Mouse (Mus musculus) midbrain, embryonic 12.5 days (tissue): Measurements from ENCODE around the gene Usp22. TPM values are rescaled to one million over a fixed set of nuclear protein-coding genes. Genes with fewer than 3 reads are reported as not detected.

Source experiments
- ATAC-seq: fragments of 200-750 bp; cut with Nextera tagmentation; 2 replicates; pipeline ENCODE4 v1.8.0; 2017; ENCODE audit warnings: low read depth, moderate TSS enrichment, moderate library complexity; ENCODE audit not compliant: low FRiP score
- H3K27ac ChIP-seq: fragments of 300-500 bp; sonication (generic); replicated peaks from 2 replicates; pipeline ENCODE4 v1.5.1; 2016; ENCODE audit warnings: mild to moderate bottlenecking
- H3K27me3 ChIP-seq: fragments of 300-500 bp; sonication (generic); 2 replicates; pipeline ENCODE4 v1.6.1; 2016; ENCODE audit warnings: mild to moderate bottlenecking
- H3K36me3 ChIP-seq: fragments of 300-500 bp; sonication (generic); 2 replicates; pipeline ENCODE4 v1.6.1; 2016
- H3K4me1 ChIP-seq: fragments of 300-500 bp; sonication (generic); 2 replicates; pipeline ENCODE4 v1.6.1; 2016
- H3K4me2 ChIP-seq: fragments of 300-500 bp; sonication (generic); replicated peaks from 2 replicates; pipeline ENCODE4 v1.6.1; 2016; ENCODE audit warnings: mild to moderate bottlenecking, moderate library complexity
- H3K4me3 ChIP-seq: fragments of 300-500 bp; sonication (generic); 2 replicates; pipeline ENCODE4 v1.5.1; 2016; ENCODE audit warnings: mild to moderate bottlenecking
- H3K9ac ChIP-seq: fragments of 300-500 bp; sonication (generic); replicated peaks from 2 replicates; pipeline ENCODE4 v1.6.1; 2016; ENCODE audit warnings: mild to moderate bottlenecking, moderate library complexity
- H3K9me3 ChIP-seq: fragments of 300-500 bp; sonication (generic); 2 replicates; pipeline ENCODE4 v1.6.1; 2016; ENCODE audit warnings: mild to moderate bottlenecking
- WGBS: fragments of 180-500 bp; shearing (Covaris S2); methylation state at CpG from one replicate; pipeline ENCODE4 v1.1.7; 2016; 5-methylcytosine and 5-hydroxymethylcytosine counted together
- polyA plus RNA-seq: library from polyadenylated mRNA; unstranded; fragments of >200 nt; fragmentation: Nextera tagmentation; extraction: Ambion mirVana; gene quantifications from 2 replicates; pipeline ENCODE4 v1.2.1, GENCODE M21; 2016

The Usp22 gene
- polyA plus RNA-seq, 1 experiment from 2014 or later = 338 TPM

DNA sequence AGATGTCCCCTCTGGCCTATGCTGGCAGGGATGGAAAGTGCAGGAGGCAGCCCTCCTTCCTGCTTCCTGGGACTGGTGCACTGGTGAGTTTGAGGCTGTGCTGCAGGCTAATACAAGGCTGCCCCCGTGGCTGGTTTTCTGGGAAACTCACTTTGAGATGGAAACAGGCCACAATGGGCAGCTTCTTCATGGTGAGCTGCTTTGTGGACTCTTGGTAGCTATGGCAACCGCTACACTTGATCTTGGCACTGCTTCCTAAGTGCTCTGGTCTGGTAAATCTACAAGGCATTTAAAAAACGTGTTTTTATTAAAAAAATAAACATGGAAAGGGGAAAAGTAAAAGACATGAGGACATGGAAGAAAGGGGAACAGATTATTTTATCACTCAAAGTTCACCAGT is 16.7 kb downstream of the Usp22 start:
- H3K36me3 ChIP-seq = peaks cover 100% of the 10 kb centered on the region
- H3K27ac ChIP-seq = no peak overlapping the region
- H3K4me1 ChIP-seq = 0 out of 2 replicates have a peak, but pooled peaks cover 3% of the 10 kb centered on the region
- no peaks in the 10 kb centered on the region for H3K9me3 ChIP-seq
- WGBS = 70% methylated on average over 3 of the region's 3 CpGs
- no peak overlapping the region for H3K4me3 ChIP-seq
- no peak for ATAC-seq
- H3K27me3 ChIP-seq = no peaks in the 10 kb centered on the region
- no peak overlapping the region for H3K4me2 ChIP-seq
- H3K9ac ChIP-seq = no peak overlapping the region

DNA sequence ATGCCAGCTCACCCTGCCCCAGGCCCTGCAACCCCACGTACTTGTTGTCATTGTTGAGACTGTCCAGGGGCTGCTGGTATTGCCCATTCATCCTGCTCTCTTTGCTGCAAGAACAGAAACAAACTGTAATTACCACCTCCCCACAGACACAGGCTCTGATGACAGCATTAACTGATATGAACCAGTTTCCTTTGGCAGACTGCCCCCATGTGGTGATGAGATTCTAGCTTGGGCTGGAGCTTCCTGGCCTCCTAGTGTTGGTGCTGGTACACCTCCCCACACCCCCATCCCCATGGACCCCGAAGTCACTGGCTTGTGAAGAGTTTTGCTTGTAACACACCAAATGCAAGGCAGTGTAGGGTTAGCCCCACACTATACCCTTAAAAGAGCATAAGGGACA is 19.1 kb downstream of the Usp22 start:
- Histone ChIP-seq H3K4me1 (0 out of 2 replicates have a peak, but pooled peaks cover 3% of the 10 kb centered on the region), H3K9ac (no peak overlapping the region), H3K27ac (no peak overlapping the region), H3K27me3 (no peaks in the 10 kb centered on the region), H3K4me2 (no peak overlapping the region), H3K4me3 (no peak overlapping the region), H3K36me3 (peaks cover 99% of the 10 kb centered on the region), H3K9me3 (no peaks in the 10 kb centered on the region)
- 96% methylated on average over 2 of the region's 2 CpGs for WGBS
- ATAC-seq = no peak

DNA sequence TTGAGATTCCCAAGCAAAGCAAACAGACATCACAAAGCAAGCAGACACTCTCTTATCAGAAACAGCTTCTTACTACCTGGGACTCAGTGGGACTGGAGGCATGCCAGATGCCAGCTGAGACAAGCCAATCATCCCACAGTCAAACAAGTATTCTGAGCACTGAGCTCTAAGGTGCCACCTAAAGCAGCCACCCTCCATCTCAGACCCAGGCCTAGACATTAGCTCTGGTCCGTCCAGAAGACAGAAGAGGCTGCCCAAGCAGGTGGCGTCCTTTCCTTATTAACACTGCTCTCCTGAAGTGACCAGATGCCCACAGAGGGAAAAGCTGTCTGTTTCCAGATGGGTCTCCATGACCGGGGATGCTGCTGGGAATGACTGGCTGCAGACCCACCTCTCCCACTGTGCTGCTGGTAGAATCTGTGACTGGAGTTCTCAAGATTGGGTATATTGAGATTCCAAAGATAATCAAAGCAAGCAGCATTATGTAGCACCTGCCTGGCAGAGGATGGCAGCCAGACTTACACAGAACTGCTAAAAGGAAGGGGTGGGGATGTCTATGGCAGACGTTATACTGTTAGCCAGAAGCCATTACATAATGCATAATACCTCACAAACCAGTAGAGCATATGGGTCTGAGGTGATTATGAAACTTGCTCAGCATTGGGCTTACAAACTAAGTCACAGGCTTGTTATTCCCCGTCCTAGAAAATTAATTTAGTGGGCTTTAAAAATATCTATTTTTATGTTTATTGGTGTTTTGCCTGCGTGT is 24.4 kb downstream of the Usp22 start:
- Histone ChIP-seq H3K4me2 (no peak overlapping the region), H3K36me3 (peaks cover 45% of the 10 kb centered on the region), H3K4me1 (peaks cover 11% of the 10 kb centered on the region), H3K4me3 (no peak overlapping the region), H3K9ac (no peak overlapping the region), H3K27ac (0 out of 2 replicates have a peak overlapping the region, but pooled peaks have one; percentile 7), H3K27me3 (peaks cover 28% of the 10 kb centered on the region), H3K9me3 (no peaks in the 10 kb centered on the region)
- no peak for ATAC-seq
- 78% methylated on average over 6 of the region's 6 CpGs for WGBS

DNA sequence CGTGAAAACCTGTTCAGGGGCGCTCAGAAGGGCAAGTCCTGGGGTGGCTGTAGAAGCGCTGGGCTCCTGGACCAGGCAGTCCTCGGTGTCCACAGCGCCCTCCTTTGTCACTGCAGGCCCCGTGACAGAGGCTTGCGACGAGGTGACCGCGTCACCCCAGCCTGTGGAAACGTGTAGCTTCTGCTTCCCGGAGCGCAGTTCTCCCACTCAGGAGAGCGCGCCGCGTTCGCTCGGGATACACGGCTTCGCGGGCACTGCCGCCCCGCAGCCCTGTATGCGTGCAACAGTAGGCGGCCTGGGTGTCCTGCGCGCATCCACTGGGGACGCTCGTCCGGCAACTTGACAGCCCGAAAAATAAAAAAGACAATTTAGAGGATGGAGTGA is 27.6 kb downstream of the Usp22 start:
- Histone ChIP-seq H3K4me3 (peak overlapping the region; percentile 44), H3K4me2 (peak overlapping the region; percentile 78), H3K27ac (no peak overlapping the region), H3K4me1 (peaks cover 11% of the 10 kb centered on the region), H3K9me3 (no peaks in the 10 kb centered on the region), H3K36me3 (peaks cover 15% of the 10 kb centered on the region), H3K27me3 (peaks cover 28% of the 10 kb centered on the region), H3K9ac (peak overlapping the region; percentile 54)
- 4% methylated on average over 32 of the region's 32 CpGs for WGBS
- peak; percentile 30; the same call in 1 of the 2 replicates for ATAC-seq

DNA sequence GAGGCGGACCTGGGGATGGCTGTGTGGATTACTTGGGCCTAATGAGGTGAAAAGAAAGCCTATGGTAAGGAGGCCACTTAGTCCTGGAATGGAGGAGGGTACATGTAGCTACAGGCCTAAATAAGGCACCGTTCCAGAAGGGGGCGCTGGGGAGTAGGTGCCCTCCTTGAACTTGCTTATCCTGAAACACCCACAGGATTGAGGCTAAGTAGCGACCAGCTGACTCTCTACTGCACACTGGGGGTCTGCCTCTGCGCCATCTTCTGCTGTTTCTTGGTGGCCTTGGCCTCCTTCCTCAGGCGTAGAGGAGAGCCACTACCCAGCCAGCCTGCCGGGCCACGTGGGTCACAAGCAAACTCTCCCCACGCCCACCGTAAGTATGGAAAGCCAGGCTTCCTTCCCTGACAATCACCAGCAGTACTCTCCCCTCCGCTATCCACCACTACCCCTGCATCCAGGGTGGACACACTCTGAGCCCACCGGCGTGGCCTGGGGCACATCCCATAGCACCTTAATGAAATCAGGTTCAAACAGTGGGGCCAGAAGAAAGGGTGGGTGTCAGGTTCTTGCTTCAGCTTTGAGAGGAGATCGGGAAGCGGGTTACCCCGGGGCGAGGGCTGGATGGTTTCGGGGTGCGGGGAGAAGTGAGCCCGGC is 28.1 kb downstream of the Usp22 start:
- peak overlapping the region; percentile 44 for H3K4me3 ChIP-seq
- no peak; the same call in 1 of the 2 replicates for ATAC-seq

DNA sequence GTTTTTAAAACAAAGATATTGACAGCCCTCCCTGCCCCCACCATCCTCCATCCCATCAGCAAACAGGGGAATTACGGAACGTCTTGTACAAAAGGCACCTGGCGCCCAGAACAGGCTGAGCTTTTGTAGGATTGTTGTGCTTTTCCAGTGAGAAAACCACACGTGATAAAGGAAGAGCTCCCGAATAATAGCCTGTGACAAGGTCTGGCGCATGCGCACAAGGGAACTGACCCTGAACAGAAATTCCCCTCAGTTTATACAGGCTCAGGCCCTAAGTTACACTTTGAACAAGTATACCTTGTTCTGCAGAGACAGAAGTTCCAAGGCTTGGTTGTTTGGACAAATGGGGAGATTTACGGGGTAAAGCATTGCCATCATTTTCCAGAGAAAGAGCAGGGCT is 29.3 kb downstream of the Usp22 start:
- H3K9me3 ChIP-seq = no peaks in the 10 kb centered on the region
- WGBS = 63% methylated on average over 8 of the region's 8 CpGs
- H3K27me3 ChIP-seq = peaks cover 28% of the 10 kb centered on the region
- no peak overlapping the region for H3K27ac ChIP-seq
- no peak for ATAC-seq
- H3K9ac ChIP-seq = no peak overlapping the region
- peaks cover 11% of the 10 kb centered on the region for H3K4me1 ChIP-seq
- no peaks in the 10 kb centered on the region for H3K36me3 ChIP-seq
- H3K4me3 ChIP-seq = no peak overlapping the region
- no peak overlapping the region for H3K4me2 ChIP-seq

More for the DNA sequence above, 28.1 kb downstream of the Usp22 start:
- no peak overlapping the region for H3K27ac ChIP-seq
- H3K9ac ChIP-seq = peak overlapping the region; percentile 54; the same call in 1 of the 2 replicates
- H3K4me1 ChIP-seq = peaks cover 11% of the 10 kb centered on the region
- no peaks in the 10 kb centered on the region for H3K9me3 ChIP-seq
- peak overlapping the region; percentile 78 for H3K4me2 ChIP-seq
- H3K36me3 ChIP-seq = peaks cover 10% of the 10 kb centered on the region
- peaks cover 28% of the 10 kb centered on the region for H3K27me3 ChIP-seq
- WGBS = 13% methylated on average over 20 of the region's 20 CpGs

DNA sequence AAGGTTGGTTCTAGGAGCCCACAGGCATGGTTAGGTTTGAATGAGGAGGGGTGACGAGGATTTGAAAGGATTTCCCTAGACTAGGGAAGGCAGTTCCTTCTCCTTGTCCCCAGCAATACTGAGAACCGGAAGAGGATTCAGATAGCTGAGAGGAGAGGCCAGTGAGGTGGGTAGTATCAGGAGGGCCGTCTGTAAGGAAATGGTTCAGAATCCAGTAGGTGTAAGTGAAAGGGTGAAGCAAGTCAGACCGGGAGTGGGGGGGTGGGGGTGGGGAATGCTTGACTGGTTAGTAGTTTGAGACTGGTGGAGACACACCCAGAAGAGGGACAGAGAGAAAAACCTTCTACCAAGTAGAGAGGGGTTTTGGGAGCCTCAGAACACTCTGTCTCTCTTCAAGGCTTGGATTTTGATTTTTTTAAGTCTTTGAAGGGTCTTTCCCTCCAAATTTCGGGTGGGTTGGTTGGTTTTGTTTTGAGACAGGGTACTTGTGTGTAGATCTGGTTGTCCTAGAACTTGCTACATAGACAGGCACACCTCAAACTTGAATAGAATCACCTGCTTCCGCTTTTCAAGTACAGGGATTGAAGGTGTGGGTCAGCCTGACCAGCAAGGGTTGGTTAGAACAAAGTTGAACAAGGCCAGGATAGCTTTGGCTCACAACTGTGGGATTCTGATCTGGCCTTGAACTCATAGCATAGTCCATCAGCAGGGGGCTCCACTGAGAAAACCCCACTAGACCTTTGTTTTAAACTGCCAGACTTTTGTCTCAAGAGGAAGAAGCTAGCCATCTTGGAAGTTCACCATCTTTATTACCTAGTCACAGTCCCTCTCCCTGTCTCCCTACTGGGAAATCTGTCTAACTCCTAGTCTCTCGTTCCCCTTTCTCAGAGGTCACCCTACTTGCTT is 31.0 kb downstream of the Usp22 start:
- Histone ChIP-seq H3K4me1 (peaks cover 11% of the 10 kb centered on the region), H3K27me3 (peaks cover 28% of the 10 kb centered on the region), H3K9ac (no peak overlapping the region), H3K9me3 (no peaks in the 10 kb centered on the region), H3K36me3 (no peaks in the 10 kb centered on the region), H3K4me3 (no peak overlapping the region), H3K4me2 (no peak overlapping the region), H3K27ac (no peak overlapping the region)
- ATAC-seq = no peak
- WGBS = 78% methylated on average over 7 of the region's 7 CpGs

DNA sequence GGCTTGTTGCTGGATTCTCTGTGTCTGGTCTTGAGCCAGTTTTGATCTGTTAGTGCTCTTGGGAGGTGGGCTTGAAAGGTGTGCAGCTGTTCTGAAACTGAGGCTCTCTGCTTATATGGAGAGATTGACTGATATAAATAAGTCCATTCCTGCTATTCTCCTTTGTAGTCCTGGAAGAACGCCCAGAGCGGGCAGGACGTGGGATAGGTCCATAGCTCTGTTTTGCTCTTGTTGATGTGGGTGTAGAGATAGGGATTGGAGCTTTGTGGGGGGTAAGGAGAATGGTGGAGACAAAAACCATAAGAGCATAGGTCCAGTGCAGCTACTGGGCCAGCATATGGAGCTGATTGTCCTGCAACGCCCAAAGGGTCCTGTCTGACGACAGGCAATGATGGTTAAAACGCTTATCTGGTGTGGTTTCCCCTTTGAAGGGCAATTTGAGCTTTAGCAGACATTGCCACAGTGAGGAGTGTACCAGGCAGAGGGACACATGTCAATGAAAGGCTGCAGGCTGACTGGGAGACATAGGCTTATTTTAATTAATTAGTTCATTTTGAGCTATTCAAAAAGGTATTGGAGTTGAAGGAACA is 31.8 kb downstream of the Usp22 start:
- H3K36me3 ChIP-seq = no peaks in the 10 kb centered on the region
- no peak for ATAC-seq
- H3K27me3 ChIP-seq = peaks cover 25% of the 10 kb centered on the region
- H3K4me3 ChIP-seq = no peak overlapping the region
- WGBS = 87% methylated on average over 6 of the region's 6 CpGs
- no peaks in the 10 kb centered on the region for H3K9me3 ChIP-seq
- H3K27ac ChIP-seq = no peak overlapping the region
- H3K9ac ChIP-seq = no peak overlapping the region
- H3K4me2 ChIP-seq = no peak overlapping the region
- peaks cover 11% of the 10 kb centered on the region for H3K4me1 ChIP-seq

DNA sequence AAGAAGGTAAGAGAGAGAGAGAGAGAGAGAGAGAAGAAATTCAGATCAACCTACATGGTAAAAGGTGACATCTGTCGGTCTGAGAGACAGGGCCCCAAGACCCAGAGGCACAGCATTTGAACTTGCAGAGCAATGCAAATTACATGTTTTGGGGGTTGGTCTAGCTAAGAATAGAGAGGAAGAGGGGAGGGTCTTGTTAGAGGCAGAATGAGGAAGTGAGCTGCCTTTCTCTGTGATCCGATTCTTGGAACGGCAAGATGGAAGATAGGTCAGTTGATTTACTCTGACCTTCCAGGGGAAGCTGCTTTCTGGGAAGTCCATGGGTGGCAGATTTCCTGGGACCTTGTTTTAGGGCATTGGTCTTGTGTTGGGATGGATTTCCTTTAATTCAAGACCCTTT is 32.6 kb downstream of the Usp22 start:
- Histone ChIP-seq H3K27ac (no peak overlapping the region), H3K9ac (no peak overlapping the region), H3K4me2 (no peak overlapping the region), H3K4me1 (peaks cover 6% of the 10 kb centered on the region), H3K9me3 (no peaks in the 10 kb centered on the region), H3K4me3 (no peak overlapping the region), H3K27me3 (peaks cover 20% of the 10 kb centered on the region), H3K36me3 (no peaks in the 10 kb centered on the region)
- no peak for ATAC-seq
- whole genome bisulfite sequencing = 73% methylated on average over 3 of the region's 3 CpGs

DNA sequence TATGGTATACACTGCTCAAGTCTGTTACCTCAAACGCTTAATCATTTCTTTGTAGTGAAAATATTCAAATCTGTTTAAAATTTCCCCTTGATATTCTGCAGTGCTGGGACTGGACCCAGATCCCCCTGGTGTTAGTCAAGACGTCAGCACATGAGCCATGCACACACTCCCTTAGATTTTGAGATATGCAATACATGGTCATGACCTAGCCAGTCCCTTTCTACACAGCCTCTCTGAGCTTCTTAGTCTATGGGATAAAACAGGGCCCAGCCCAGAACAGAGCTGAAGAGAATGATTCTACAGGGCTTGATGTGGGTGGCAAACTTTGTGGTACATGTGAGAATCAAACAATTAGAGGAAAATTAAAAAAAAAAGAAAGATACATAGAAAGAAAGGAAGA is 33.2 kb downstream of the Usp22 start:
- Histone ChIP-seq H3K27me3 (peaks cover 15% of the 10 kb centered on the region), H3K4me1 (0 out of 2 replicates have a peak, but pooled peaks cover under 1% of the 10 kb centered on the region), H3K4me2 (no peak overlapping the region), H3K9me3 (no peaks in the 10 kb centered on the region), H3K9ac (no peak overlapping the region), H3K27ac (no peak overlapping the region), H3K4me3 (no peak overlapping the region), H3K36me3 (no peaks in the 10 kb centered on the region)
- no peak for ATAC-seq
- WGBS = 77% methylated on average over 2 of the region's 2 CpGs

DNA sequence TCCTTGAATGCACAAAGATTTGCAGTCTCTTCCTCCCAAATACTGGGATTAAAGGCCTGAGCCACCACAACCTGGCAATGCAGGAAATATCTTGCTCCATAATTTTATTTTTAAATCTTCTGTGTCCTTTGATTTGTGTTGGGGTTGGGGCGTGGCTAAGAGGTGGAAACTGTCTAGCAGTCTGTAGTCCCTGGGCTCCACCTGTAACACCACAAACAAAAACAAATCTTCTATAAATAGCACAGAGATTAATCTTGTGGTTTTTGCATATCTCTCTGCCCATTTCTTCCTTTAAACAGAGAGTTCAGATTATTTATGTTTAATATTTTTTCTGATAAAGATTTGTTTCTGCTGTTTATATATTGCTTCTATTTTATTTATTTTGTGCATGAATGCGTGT is 41.9 kb downstream of the Usp22 start:
- H3K27ac ChIP-seq = no peak overlapping the region
- H3K4me2 ChIP-seq = no peak overlapping the region
- no peak overlapping the region for H3K4me3 ChIP-seq
- 80% methylated on average over 2 of the region's 2 CpGs for WGBS
- no peak overlapping the region for H3K9ac ChIP-seq
- peaks cover 2% of the 10 kb centered on the region; the same call in 1 of the 2 replicates for H3K27me3 ChIP-seq
- H3K4me1 ChIP-seq = no peaks in the 10 kb centered on the region
- H3K9me3 ChIP-seq = no peaks in the 10 kb centered on the region
- ATAC-seq = no peak
- no peaks in the 10 kb centered on the region for H3K36me3 ChIP-seq
